Mouse (Mus musculus): ENCODE measurements around the gene Cited4. TPM values are rescaled to one million over a fixed set of nuclear protein-coding genes. Genes with fewer than 3 reads are reported as not detected.
A peak's percentile ranks its signal among the peaks of the same experiment; 100 is the strongest.

Gene Cited4
- total RNA-seq (2022), result 1 to 10 TPM; 1.5 to 3.7 (median 3.1) TPM

DNA sequence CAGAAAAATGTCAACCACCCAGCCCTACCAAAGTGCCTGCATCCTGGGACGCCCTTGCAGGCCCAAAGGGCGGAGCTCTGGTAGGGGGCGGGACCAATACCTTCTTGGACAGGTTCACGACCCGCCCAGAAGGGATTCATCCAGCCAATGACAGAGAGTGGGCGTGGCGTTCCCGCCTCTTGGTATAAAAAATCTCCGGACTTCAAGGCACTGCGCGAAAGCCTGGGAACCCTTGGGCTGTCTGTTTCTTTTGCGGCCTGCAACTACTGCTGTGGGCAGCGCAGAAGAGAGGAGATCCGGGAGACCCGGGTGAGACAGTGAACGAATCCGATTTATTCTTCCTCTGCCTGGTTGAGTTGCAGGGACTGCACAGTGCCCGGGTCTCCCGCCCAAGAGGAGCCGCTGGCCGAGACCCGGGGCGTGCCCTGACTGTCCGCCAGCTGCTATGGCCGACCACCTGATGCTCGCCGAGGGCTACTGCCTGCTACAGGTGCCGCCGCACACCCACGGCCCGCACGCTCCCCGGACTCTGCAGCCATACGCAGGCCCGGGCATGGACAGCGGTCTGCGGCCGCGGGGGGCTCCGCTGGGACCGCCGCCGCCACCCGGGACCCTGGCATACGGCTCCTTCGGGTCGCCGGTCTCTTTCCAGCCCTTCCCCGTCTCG lies at the start of gene Cited4:
Gene Cited4, plus strand, starts transcription at position 215 of the 667 bp plus-strand sequence.
- DNase-seq (ENCODE audit: low spot score in 2 of 2), result peak; percentile 70 to 72

DNA sequence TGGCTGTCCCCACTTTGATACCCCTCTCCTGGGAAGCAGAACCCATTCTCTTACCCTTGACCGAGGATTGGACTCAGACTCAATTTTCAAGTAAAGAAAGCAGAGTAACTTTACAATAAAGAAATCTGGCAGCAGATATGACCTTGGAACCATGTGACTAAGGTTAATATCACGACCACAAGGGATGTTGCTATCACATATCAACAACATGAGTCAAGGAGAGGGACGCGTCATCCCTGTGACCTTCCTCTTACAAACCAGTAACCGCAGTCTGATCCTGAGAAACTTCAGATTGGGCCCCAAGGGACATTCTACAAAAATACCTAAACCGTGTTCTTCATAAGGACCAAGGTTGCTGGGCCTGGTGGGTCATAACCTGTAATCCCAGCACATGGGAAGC lies 38.6 kb upstream of the Cited4 start:
- no peak for DNase-seq (ENCODE audit: low spot score in 2 of 2)

DNA sequence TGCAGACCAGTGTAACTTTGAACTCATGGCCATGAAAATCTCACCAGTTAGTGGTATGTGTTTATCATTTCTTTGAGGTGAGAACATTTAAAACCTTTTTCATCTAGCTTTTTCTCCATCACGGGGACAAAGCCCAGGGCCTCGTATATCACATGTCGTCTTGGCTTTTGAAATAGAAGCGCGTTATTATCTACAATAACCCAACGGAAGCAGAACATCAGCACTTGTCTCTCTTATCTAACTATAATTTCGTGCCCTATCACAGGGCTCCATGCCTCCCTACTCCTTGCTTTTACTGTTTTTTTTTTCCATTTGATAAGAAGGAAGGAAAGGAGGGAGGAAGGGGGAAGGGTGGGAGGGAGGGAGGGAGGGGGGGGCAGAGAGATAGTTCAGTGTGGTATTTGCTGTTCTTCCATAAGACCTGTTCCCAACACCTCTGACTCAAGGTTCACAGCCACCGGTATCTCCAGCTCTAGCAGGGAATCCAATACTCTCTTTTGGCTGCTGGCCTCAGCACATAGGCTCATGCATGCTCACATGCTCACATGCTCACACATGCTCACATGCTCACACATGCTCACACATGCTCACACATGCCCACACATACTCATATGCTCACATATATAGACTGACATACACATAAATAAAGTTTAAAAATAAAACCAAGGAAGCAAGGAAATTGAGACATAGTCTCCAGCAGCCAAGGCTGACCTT lies 36.0 kb upstream of the Cited4 start:
- no peak for DNase-seq (ENCODE audit: low spot score in 2 of 2)

DNA sequence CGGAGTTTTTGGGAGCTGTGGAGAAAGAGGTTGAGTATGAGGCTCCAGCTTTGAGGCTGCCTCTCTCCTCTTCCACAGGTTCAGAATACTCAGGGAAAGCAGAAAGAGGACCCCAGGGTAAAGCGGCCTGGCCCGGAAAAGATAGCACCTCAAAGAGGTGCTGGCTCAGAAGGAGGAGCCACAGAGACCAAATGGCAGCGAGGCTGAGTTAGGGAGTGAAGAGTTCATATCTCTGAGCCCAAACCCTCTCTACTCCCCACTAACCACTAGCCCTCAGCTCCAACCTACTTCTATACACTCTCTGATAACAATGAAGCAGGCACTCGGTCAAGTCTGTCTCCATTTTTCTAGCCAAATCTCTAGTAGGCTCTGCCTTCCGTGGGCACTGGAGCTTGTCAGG lies 34.5 kb upstream of the Cited4 start:
- DNase-seq (ENCODE audit: low spot score in 2 of 2), result no peak

DNA sequence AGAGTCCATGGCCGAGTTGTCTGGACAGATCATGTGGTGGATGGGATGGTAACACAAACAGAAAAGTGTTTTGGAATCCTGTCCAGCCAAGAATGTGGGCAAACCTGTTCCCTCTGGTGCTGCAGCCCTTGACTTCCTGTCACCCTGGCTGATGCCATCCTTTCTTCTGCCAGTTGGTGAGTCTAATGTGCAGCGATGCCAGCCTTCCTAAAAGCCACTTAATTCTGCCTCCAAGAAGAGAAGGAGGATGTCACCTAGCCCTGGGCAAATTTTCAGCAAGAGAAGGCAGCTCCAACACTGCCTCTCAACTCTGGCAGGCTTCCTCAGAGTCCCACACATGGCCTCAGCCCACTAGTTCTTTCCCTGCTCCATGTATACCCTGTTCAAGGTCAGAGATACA lies 31.0 kb upstream of the Cited4 start:
- DNase-seq (ENCODE audit: low spot score in 2 of 2), result no peak

DNA sequence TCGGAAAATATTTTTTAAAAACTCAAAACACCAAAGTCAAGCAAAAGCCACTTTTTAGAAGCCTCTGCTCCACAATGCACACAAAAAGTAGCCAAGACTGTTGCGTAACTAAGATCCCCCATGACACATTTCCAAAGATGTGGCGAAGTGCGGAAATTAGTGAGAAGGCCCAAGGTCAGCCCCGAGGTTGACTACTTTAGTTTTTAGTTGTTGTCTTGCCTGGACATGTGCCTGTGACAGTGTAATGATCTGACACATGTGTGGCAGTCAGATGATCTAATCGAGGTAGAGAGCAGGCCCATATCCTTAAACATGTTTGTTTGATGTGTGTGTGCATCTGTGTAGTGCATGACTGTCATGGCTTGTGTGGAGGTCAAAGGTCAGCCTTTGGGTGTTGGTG lies 24.4 kb upstream of the Cited4 start:
- no peak for DNase-seq (ENCODE audit: low spot score in 2 of 2)

DNA sequence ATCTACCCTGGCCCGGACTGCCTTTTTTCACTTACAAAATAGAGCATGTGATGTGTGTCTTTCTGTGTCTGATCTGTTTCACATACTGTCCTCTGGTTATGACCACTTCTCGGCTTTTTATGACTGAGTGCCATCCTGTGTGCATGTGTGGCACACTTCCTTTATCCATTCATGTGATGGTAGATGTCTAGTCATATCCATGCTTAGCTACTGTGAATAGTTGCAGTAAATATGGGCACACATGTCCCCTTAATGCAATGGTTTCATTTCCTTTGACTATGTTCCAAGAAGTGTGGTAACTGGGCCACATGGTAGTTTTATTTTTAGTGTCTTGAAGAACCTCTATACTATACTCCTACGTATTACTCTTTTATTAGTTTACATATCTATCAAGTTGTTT lies 22.5 kb upstream of the Cited4 start:
- no peak for DNase-seq (ENCODE audit: low spot score in 2 of 2)

DNA sequence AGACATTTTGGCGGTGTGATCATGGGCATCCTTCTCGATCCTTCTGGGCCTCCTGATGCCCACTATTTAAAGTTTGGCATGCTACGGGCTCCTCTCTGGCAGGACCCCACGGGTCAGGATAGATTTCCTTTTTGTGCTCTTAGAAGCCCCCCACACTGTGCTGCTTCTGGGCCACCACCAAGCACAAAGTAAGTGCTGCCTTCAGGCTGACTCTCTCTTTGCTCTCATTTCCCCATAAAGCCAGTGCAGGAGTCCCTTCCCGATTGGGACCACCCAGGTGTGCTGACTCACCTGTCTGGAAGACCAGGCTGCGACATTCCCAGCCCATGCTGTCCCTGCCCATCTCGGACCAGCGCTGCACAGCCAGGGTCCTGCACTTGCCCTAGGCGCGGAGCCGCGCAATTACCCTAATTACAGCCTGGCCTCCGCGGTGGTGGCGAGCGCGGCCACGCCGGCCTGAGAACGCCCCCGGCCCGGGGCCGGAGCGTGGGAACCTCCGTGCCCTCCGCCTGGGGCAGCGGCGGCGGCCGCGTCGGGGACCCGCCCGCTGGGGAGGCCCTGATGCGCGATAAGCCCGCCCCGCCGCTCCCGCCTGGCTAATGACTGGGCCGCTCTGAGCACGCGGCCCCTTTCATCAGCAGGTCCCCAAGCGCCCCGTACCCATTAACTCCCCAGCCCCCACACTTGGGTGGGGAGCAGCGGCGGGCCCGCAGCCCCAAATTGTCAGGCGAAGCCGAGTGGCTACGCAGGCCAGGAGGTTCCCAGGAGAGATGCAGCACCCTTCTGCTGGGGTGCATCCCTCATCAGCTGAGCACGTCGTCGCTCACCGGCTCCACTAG lies 16.8 kb upstream of the Cited4 start:
- peak in 1 of 2 experiments; percentile 28 for DNase-seq (ENCODE audit: low spot score in 2 of 2)

DNA sequence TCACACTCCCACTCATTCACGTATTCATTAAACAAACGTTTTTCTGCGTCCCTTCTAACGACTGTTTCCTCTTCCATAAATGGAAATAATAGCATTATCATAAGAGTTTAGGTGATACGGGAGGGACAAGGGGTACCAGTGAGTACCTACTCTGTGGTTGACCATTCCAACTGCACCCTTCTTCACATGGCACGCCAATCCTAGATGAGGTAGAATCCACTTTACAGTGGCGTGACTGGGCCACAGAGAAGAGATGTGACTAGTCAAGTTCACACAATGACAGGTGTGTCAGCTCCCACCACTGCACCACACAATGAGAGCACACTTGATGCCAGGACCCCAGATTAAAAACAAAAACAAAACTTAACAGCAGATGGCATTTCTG lies 16.2 kb upstream of the Cited4 start:
- no peak for DNase-seq (ENCODE audit: low spot score in 2 of 2)

DNA sequence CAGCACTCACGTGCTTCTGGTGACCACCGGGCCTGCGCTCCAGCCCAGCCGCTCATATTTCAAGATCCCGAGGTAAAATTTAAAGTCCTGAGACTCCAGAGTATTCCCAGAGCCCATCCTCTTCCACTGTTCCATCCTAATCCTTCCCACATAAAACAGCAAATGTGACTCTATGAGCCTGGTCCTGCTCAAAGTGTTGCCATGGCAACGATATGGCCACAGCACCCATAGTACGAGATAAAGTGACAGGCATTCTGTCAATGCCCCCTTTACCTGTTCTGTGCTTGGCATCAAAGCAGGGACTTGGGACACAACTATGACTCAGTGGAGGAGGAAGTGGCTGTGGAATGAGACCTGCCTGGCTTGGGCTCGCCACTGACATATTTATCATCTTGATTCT lies 10.5 kb upstream of the Cited4 start:
- no peak for DNase-seq (ENCODE audit: low spot score in 2 of 2)

DNA sequence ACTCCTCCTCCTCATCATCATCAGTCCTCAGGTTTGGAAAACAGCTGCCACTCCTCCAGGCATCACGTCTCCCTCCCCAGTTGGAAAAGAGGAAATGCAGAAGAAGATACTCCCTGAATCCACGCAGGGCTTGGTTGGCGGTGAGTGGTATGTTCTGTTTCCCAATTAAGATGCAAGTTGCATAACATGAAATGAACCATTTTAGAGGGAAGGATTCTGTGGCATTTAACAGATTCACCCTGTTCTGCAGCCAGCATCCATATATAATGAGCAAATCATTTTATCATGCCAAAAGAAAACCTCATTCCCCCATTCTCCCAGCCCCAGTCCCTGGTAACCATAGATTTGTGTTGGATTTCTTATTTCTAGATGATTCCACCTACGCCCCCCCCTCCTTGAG lies 5.9 kb upstream of the Cited4 start:
- DNase-seq (ENCODE audit: low spot score in 2 of 2), result no peak

DNA sequence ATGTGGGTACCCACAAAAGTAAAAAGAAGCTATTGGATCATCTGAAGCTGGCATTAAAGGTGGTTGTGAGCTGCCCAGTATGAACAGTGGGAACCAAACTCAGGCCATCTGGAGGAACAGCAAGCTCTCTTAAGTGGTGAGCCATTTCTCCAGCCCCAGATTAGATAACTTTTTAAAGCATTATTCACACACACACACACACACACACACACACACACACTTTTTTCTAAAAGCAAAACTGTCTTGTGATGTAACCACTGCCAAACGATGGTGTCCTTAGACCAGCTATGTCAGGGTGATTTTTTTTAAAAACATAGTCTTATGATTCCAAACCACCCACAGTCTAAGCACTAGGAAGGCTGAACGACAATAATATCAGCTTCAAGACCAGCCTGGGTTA lies 1.8 kb upstream of the Cited4 start:
- no peak for DNase-seq (ENCODE audit: low spot score in 2 of 2)

DNA sequence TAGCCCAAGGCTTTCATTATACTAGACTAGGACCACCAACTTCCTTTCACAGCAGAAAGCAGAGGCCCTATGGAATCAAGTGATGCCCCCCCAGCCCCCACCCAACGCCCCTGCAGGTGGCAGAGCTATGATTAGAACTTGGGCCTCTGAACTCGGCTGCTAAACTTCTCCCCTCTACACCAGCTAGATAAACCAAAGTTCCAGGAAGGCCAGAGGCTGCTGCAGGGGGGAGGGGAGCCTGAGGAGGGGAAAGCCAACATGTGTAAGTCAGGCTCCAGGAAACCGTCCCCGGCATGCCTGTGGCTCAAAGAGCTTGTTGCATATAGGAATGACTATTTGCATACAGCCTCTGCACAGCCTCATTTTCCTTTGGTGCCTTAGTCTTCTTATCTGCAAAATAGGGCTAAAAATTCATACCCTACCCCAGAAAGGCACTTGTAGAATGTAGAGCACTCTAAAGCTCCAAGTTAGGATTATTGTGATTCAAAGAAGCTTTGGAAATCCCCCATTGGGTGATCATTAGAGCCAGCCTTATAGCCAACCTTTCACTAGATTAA lies 1.1 kb upstream of the Cited4 start:
- DNase-seq (ENCODE audit: low spot score in 2 of 2), result no peak

DNA sequence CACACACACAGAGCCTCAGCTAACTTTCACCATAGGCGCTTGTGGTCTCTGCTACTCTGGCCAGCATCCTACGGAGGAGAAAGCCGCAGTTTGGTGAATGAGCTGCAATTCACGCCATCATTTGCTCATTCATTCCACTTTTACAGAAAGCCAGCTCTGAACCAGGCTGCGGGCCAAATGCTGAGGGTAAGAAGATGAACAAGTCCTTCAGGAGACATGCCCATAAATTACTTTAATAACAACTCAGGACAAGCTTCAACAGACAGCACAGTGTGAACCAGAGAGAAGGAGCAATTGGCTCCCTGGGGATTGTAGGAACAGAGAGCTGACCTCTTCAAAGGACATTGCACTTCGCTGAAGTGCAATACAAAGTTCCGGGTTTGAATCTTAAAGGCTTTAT lies 590 bp upstream of the Cited4 start:
- DNase-seq (ENCODE audit: low spot score in 2 of 2), result no peak

DNA sequence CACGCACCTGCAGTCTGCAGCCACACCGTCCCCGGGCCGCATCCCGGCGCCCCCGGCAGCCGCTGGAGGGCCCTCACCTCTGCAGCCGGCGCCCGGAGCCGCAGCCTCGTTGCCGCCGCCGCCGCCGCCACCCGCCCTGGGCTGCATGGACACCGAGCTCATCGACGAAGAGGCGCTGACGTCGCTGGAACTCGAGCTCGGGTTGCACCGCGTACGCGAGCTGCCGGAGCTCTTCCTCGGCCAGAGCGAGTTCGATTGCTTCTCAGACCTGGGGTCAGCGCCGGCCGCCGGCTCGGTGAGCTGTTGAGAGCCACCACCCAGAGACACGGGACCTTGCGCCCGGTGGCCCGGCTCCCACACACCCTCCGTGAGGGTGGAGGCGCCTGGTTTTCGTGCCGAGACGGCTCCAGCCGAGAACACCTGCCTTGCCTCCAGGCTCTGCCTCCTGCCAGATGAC lies 701 bp downstream of the Cited4 start:
- no peak for DNase-seq (ENCODE audit: low spot score in 2 of 2)

DNA sequence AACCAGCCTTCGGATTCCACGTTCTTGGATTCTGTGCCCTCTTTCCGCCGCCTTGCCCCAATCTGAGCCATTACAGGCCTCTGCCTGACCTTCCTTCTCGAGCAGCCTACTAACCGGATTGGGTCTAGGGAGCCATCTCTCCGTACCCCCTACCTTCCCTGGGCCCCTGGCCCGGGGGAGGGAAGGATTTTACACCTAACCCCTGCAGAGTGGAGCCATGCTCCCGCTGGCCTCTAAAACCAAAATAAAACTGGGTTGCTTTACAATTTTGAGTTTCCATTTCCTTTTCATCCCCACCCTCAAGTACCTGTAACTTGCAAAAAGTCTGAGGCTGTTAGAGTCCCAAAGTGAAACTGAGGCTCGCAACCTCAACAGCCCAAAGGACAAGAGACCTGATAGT lies 1.2 kb downstream of the Cited4 start:
- DNase-seq (ENCODE audit: low spot score in 2 of 2), result no peak

DNA sequence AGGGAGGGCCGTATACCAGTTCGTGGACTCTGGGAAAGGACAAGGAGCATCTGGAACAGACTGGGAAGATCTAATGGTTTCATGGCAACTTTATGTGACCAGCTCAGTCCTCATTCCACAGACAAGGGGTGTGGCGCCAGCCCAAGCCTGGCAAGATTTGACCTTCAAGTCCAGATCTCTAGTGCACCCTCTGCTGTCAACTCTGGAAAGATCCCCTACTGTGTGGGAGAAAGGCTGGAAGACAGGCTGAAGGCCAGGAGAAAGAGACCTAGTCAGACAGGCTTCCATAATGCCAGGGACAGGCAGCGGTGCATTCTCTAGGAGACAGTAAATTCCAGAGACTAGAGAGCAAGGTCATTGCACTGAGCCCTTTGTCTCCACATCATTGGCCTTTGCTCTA lies 2.2 kb downstream of the Cited4 start:
- DNase-seq (ENCODE audit: low spot score in 2 of 2), result no peak

DNA sequence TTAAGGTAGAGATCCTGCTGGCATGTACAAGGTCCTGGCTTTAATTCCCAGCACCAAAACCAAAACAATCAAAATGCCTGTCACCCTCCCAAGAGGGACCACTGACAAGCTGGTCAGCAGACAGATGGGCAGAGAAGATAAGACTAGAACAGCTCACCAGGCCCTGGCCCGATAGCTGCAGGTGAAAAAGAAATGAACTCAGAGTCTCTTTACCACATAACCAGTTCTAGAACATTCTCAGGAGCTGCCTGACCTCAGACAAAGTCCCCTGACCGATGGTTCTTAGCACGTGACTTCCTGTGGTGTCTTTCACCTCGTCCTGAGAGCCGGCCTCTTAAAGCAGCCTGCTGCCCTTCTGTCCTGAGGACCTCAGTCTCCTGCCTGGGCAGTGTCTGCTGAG lies 3.2 kb downstream of the Cited4 start:
- DNase-seq (ENCODE audit: low spot score in 2 of 2), result no peak

DNA sequence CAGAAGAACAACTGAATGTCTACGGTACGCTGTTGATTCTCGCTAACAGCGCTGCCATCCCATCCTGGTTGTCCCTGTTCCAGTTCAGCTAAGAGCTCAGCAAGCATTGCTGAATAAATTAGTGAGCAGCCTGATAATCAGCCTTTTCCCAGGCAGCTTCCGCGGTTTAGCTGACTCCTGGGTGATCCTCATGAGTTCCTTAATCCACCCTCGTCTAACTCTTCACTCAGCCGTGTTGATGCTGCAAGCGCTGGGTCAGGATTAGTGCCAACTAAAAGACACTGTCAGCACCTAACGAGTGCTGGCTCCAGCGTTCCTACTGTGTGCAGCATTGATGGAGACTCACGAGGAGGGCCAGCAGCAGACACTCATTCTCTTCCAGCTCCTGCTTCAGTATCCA lies 4.7 kb downstream of the Cited4 start:
- no peak for DNase-seq (ENCODE audit: low spot score in 2 of 2)

DNA sequence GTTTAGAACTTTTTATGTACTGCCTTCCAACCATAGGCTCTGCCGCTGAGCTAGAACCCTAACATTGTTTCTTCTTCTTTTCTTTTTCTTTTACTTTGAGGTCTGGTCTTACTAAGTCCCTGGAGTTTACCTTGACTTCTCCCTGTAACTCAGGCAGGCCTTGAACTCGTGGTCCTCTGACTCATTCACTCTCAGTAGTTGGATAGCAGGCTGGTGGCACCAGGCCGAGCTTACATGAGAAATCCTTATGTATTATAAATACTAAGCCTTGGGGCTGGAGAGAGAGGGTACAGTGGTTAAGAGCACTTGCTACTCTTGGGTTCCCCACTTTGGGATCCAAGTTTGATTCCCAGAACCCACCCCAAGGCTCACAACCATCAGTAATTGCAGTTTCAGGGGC lies 7.2 kb downstream of the Cited4 start:
- DNase-seq (ENCODE audit: low spot score in 2 of 2), result no peak

DNA sequence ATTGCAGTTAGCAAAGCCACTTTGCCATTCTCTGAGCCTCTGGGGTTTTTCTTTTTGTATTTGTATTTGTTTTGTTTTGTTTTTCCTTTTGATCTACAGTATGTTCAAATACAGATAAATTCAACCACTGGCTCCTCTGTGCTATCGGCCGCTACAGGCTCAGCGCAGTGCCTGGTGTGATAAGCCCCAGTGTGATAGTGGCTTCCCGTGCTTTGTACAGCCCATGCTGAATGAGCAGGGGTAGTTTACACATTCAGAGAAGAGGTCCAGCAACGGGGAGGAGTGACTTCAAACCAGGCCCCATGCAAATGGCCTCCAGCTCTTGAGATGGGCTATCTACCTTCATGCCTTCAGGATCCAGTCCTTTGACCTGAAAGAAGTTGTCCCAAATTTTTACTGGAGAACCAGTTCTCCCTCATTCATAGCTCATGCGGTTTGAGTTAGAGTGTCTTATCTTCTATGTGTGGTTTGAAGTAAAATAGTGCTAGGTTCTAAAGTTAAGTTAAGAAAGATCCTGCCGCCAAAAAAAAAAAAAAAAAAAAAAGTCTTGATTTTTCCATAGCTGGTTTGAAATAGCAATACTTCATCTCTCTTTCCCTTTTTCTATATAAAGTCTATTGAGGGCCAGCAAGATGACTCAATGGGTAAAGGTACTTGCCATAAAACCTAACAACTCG lies 8.5 kb downstream of the Cited4 start:
- DNase-seq (ENCODE audit: low spot score in 2 of 2), result no peak

DNA sequence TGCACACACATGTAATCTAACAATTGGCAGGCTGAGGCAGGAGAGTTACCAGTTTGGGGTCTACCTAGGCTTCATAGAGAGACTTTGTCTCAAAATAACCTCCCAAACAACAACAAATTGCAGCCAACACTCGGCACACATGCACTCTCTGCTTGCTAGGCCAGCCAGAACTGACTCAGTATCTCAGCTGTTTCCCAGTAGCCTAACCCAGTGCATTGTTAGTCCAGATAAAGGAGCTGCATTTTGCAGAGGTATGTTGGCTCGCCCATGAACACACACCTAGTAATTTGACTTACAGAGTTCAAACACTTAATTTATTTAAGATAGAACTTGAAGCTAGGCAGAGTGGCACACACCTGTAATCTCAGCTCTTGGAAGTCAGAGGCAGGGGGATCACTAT lies 9.3 kb downstream of the Cited4 start:
- no peak for DNase-seq (ENCODE audit: low spot score in 2 of 2)
